Mouse (Mus musculus): Measurements from ENCODE around the gene Olfr826.

DNA sequence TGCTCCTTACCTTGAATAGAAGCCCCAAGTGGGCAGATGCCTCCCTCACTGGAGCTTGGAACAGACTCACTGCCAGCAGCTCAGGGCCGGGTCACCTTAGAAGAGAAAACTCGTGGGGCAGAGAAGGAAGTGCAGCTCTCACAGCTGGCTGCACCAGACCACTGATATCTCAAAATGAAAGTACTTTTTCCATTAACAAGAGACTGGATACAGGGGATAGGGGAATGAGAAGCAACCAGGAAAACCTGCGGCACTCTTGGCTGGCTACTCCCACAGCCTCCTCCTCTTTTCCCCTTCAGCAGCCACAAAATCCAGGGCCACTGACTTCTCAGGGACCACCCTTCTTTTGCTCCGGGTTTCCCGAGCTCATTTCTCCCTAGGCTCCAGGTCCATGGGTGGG lies 39.9 kb downstream of the Olfr826 start:
- no peak for TF ChIP-seq CTCF (conservative IDR thresholded peaks at IDR 0.05 in 1 of 2, IDR thresholded peaks at IDR 0.05 in 1 of 2; ENCODE audit: low read depth in 2 of 2, low read length in 2 of 2)
- no peak for TF ChIP-seq USF1 (IDR thresholded peaks at IDR 0.05; ENCODE audit: low read depth, low read length)
- no peak for TF ChIP-seq MAFK (IDR thresholded peaks at IDR 0.05; ENCODE audit: insufficient replicate concordance, low read length)
- no peak for TF ChIP-seq ZNF384 (IDR thresholded peaks at IDR 0.05; ENCODE audit: low read depth, low read length)
